In genomic region chr12:27085890-27086289, GRCm38 (mm10) we compare ENCODE assay signal across 23 mouse cellular contexts.
DNase-seq lines count a peak whose midpoint lies in the region; ATAC-seq and TF ChIP-seq lines count a peak whose summit lies in the region.
"Had no signal": no experiment of that assay in that cellular context is flagged by ENCODE, and none has a peak within 500 bp of the region (broad histone marks: within the 10 kb centered on the region; RNA-seq: fewer than 3 reads in every experiment).

No protein-coding gene starts in this region.

- TF ChIP-seq CTCF in intestine, postnatal 0 days (IDR thresholded peaks at IDR 0.05; ENCODE audit: low read depth): no peak
- TF ChIP-seq CTCF in heart, adult 2 months (IDR thresholded peaks at IDR 0.05): no peak

- no peak for TF ChIP-seq EP300 in heart, adult 2 months (IDR thresholded peaks at IDR 0.05; ENCODE audit: insufficient read depth, low read depth, low read length)

- no peaks in the 10 kb centered on the region for H3K27me3 ChIP-seq in forebrain, embryonic 10.5 days (ENCODE audit: poor library complexity, severe bottlenecking)
- no peaks in the 10 kb centered on the region for H3K27me3 ChIP-seq in forebrain, embryonic 12.5 days
- H3K27me3 ChIP-seq in limb, embryonic 12.5 days: no peaks in the 10 kb centered on the region
- H3K27me3 ChIP-seq in limb, embryonic 10.5 days (ENCODE audit: low read depth, poor library complexity, severe bottlenecking): no peaks in the 10 kb centered on the region
- no peaks in the 10 kb centered on the region for H3K27me3 ChIP-seq in embryonic facial prominence, embryonic 10.5 days (replicated peaks; ENCODE audit: low read depth, poor library complexity, severe bottlenecking)
- no peaks in the 10 kb centered on the region for H3K27me3 ChIP-seq in intestine, postnatal 0 days (replicated peaks; ENCODE audit: control insufficient read depth, insufficient read depth, low read length)
- no peaks in the 10 kb centered on the region; the same call in none of the 2 replicates for H3K27me3 ChIP-seq in heart, adult 2 months (ENCODE audit: control insufficient read depth, insufficient read depth, low read length)
- H3K27me3 ChIP-seq: embryonic facial prominence, embryonic 12.5 days; forebrain, embryonic 13.5 days; heart, embryonic 13.5 days had no signal

- WGBS in forebrain, embryonic 10.5 days: 78% methylated on average over 2 of the region's 2 CpGs
- WGBS in forebrain, embryonic 12.5 days: 80% methylated on average over 2 of the region's 2 CpGs
- 64% methylated on average over 2 of the region's 2 CpGs for WGBS in limb, embryonic 12.5 days
- 77% methylated on average over 2 of the region's 2 CpGs for WGBS in limb, embryonic 10.5 days
- 59% methylated on average over 2 of the region's 2 CpGs for WGBS in embryonic facial prominence, embryonic 10.5 days
- 47% methylated on average over 2 of the region's 2 CpGs for WGBS in intestine, postnatal 0 days
- WGBS in heart, adult 2 months: 93% methylated on average over 2 of the region's 2 CpGs

- no peaks in the 10 kb centered on the region for H3K79me2 ChIP-seq in heart, adult 2 months (replicated peaks; ENCODE audit: control insufficient read depth, insufficient read depth, low read length)

- no peak overlapping the region for H3K9ac ChIP-seq in forebrain, embryonic 12.5 days
- no peak overlapping the region for H3K9ac ChIP-seq in limb, embryonic 12.5 days (replicated peaks)
- H3K9ac ChIP-seq in intestine, postnatal 0 days (ENCODE audit: low read depth, low read length): no peak overlapping the region
- no peak overlapping the region for H3K9ac ChIP-seq in heart, adult 2 months (ENCODE audit: low read depth, low read length)
- H3K9ac ChIP-seq: embryonic facial prominence, embryonic 12.5 days; forebrain, embryonic 13.5 days; forebrain, postnatal 0 days; heart, embryonic 13.5 days had no signal

- intact Hi-C loops in heart, adult 2 months (cut with DNase I): no loop called here

- no peak for TF ChIP-seq POLR2A in heart, adult 2 months (IDR thresholded peaks at IDR 0.05; ENCODE audit: insufficient read depth, low read depth, low read length)

- peak overlapping the region; percentile 44; the same call in 1 of the 2 replicates for H3K27ac ChIP-seq in forebrain, embryonic 10.5 days
- H3K27ac ChIP-seq in forebrain, embryonic 12.5 days: no peak overlapping the region
- H3K27ac ChIP-seq in limb, embryonic 12.5 days: 0 out of 2 replicates have a peak overlapping the region, but pooled peaks have one; percentile 1
- H3K27ac ChIP-seq in limb, embryonic 10.5 days: no peak overlapping the region
- peak overlapping the region; percentile 44; the same call in 1 of the 2 replicates for H3K27ac ChIP-seq in embryonic facial prominence, embryonic 10.5 days (replicated peaks)
- H3K27ac ChIP-seq in intestine, postnatal 0 days (ENCODE audit: low read depth, low read length): no peak overlapping the region
- no peak overlapping the region for H3K27ac ChIP-seq in heart, adult 2 months
- H3K27ac ChIP-seq: embryonic facial prominence, embryonic 12.5 days; forebrain, embryonic 13.5 days; heart, embryonic 13.5 days had no signal

- H3K4me2 ChIP-seq in forebrain, embryonic 12.5 days: no peak overlapping the region
- no peak overlapping the region for H3K4me2 ChIP-seq in limb, embryonic 12.5 days
- no peak overlapping the region for H3K4me2 ChIP-seq in intestine, postnatal 0 days (replicated peaks; ENCODE audit: low read depth)
- H3K4me2 ChIP-seq: embryonic facial prominence, embryonic 12.5 days; forebrain, embryonic 13.5 days; heart, embryonic 13.5 days had no signal

- no peaks in the 10 kb centered on the region for H3K9me3 ChIP-seq in forebrain, embryonic 10.5 days
- H3K9me3 ChIP-seq in forebrain, embryonic 12.5 days: no peaks in the 10 kb centered on the region
- H3K9me3 ChIP-seq in limb, embryonic 12.5 days: no peaks in the 10 kb centered on the region
- H3K9me3 ChIP-seq in limb, embryonic 10.5 days (replicated peaks): no peaks in the 10 kb centered on the region
- H3K9me3 ChIP-seq in embryonic facial prominence, embryonic 10.5 days: no peaks in the 10 kb centered on the region
- no peaks in the 10 kb centered on the region for H3K9me3 ChIP-seq in intestine, postnatal 0 days (ENCODE audit: control insufficient read depth)
- H3K9me3 ChIP-seq: embryonic facial prominence, embryonic 12.5 days; forebrain, embryonic 13.5 days; heart, embryonic 13.5 days had no signal

- no peak for DNase-seq in forebrain, embryonic 10.5 days (ENCODE audit: extremely low spot score, low spot score)
- DNase-seq in limb, embryonic 10.5 days (ENCODE audit: low spot score): no peak
- no peak for DNase-seq in embryonic facial prominence, embryonic 10.5 days (ENCODE audit: low spot score)
- DNase-seq in heart, adult 2 months: no peak
- DNase-seq in adrenal gland, adult 18-20 months (ENCODE audit: low spot score in 2 of 2): no peak
- DNase-seq: adrenal gland, postnatal 10 days; B cell, adult 2 months; cerebellum, adult 11 months; cerebellum, adult 8-10 months; cerebellum, postnatal 14 days; embryo, embryonic 11 days; forebrain, postnatal 0 days; gastrocnemius, postnatal 25 days; heart, postnatal 36 days had no signal

- H3K4me3 ChIP-seq in forebrain, embryonic 10.5 days: no peak overlapping the region
- no peak overlapping the region for H3K4me3 ChIP-seq in forebrain, embryonic 12.5 days (replicated peaks)
- no peak overlapping the region for H3K4me3 ChIP-seq in limb, embryonic 12.5 days (replicated peaks)
- H3K4me3 ChIP-seq in limb, embryonic 10.5 days: no peak overlapping the region
- no peak overlapping the region for H3K4me3 ChIP-seq in embryonic facial prominence, embryonic 10.5 days
- H3K4me3 ChIP-seq in intestine, postnatal 0 days (ENCODE audit: low read depth, low read length): no peak overlapping the region
- H3K4me3 ChIP-seq in heart, adult 2 months: no peak overlapping the region
- H3K4me3 ChIP-seq: embryonic facial prominence, embryonic 12.5 days; forebrain, embryonic 13.5 days; heart, embryonic 13.5 days had no signal

- ATAC-seq in forebrain, embryonic 12.5 days (ENCODE audit: low FRiP score): no peak
- no peak for ATAC-seq in limb, embryonic 12.5 days (ENCODE audit: insufficient number of reproducible peaks, insufficient read depth, low FRiP score, low TSS enrichment, low read depth)
- peak; percentile 87 for ATAC-seq in intestine, postnatal 0 days
- ATAC-seq: CD4-positive, CD25-positive, alpha-beta regulatory T cell, adult 4 months; forebrain, embryonic 13.5 days; forebrain, postnatal 0 days; hindbrain, embryonic 16.5 days had no signal

- peaks cover 59% of the 10 kb centered on the region for H3K4me1 ChIP-seq in forebrain, embryonic 10.5 days
- peaks cover 44% of the 10 kb centered on the region for H3K4me1 ChIP-seq in forebrain, embryonic 12.5 days
- peaks cover 43% of the 10 kb centered on the region for H3K4me1 ChIP-seq in limb, embryonic 12.5 days (replicated peaks)
- H3K4me1 ChIP-seq in limb, embryonic 10.5 days: peaks cover 34% of the 10 kb centered on the region
- peaks cover 53% of the 10 kb centered on the region for H3K4me1 ChIP-seq in embryonic facial prominence, embryonic 10.5 days
- H3K4me1 ChIP-seq in intestine, postnatal 0 days (replicated peaks; ENCODE audit: control insufficient read depth, insufficient read depth, low read length): 0 out of 2 replicates have a peak, but pooled peaks cover 9% of the 10 kb centered on the region
- 0 out of 2 replicates have a peak, but pooled peaks cover 1% of the 10 kb centered on the region for H3K4me1 ChIP-seq in heart, adult 2 months (ENCODE audit: control insufficient read depth, insufficient read depth, low read length)

- H3K36me3 ChIP-seq in forebrain, embryonic 10.5 days (replicated peaks): no peaks in the 10 kb centered on the region
- no peaks in the 10 kb centered on the region for H3K36me3 ChIP-seq in forebrain, embryonic 12.5 days (replicated peaks)
- H3K36me3 ChIP-seq in limb, embryonic 12.5 days: no peaks in the 10 kb centered on the region
- H3K36me3 ChIP-seq in limb, embryonic 10.5 days: no peaks in the 10 kb centered on the region
- no peaks in the 10 kb centered on the region for H3K36me3 ChIP-seq in embryonic facial prominence, embryonic 10.5 days (replicated peaks)
- H3K36me3 ChIP-seq in intestine, postnatal 0 days (ENCODE audit: control insufficient read depth, insufficient read depth): no peaks in the 10 kb centered on the region
- no peaks in the 10 kb centered on the region for H3K36me3 ChIP-seq in heart, adult 2 months (ENCODE audit: control insufficient read depth, insufficient read depth, low read length)
- H3K36me3 ChIP-seq: embryonic facial prominence, embryonic 12.5 days; G1E; heart, embryonic 13.5 days had no signal

Comparison
In these comparisons a context has a peak if more than half of its experiments do, and no peak if none do; other contexts are left out.
1. H3K27ac ChIP-seq: peak in forebrain, embryonic 10.5 days (single experiment), limb, embryonic 12.5 days (single experiment) and embryonic facial prominence, embryonic 10.5 days (single experiment); none in forebrain, embryonic 12.5 days (single experiment), limb, embryonic 10.5 days (single experiment), intestine, postnatal 0 days (single experiment) and heart, adult 2 months (single experiment).